26 mouse cellular contexts compared by ENCODE assay signal in genomic region chr16:4031441-4032274, GRCm38 (mm10). TPM values are rescaled to one million over a fixed set of nuclear protein-coding genes. Genes with fewer than 3 reads are reported as not detected.
DNase-seq lines count a peak whose midpoint lies in the region; ATAC-seq and TF ChIP-seq lines count a peak whose summit lies in the region.
"Had no signal": no experiment of that assay in that cellular context is flagged by ENCODE, and none has a peak within 500 bp of the region (broad histone marks: within the 10 kb centered on the region; RNA-seq: fewer than 3 reads in every experiment).

No protein-coding gene starts in this region.

- H3K4me1 ChIP-seq in liver, adult 2 months (ENCODE audit: control insufficient read depth, insufficient read depth, low read length) = peaks cover 11% of the 10 kb centered on the region
- H3K4me1 ChIP-seq in liver, embryonic 11.5 days (replicated peaks; ENCODE audit: control insufficient read depth, insufficient read depth, low read length) = peaks cover 26% of the 10 kb centered on the region
- H3K4me1 ChIP-seq in embryonic facial prominence, embryonic 10.5 days = peaks cover 4% of the 10 kb centered on the region
- H3K4me1 ChIP-seq in kidney, embryonic 15.5 days = peaks cover 15% of the 10 kb centered on the region
- no peaks in the 10 kb centered on the region for H3K4me1 ChIP-seq in forebrain, embryonic 11.5 days (replicated peaks; ENCODE audit: control insufficient read depth, insufficient read depth, low read length)
- H3K4me1 ChIP-seq: embryonic facial prominence, embryonic 15.5 days; limb, embryonic 13.5 days; lung, embryonic 15.5 days; neural tube, embryonic 15.5 days had no signal

- H3K36me3 ChIP-seq in liver, adult 2 months (ENCODE audit: control insufficient read depth, insufficient read depth, low read length) = no peaks in the 10 kb centered on the region
- peaks cover 2% of the 10 kb centered on the region; the same call in 1 of the 2 replicates for H3K36me3 ChIP-seq in liver, embryonic 11.5 days (ENCODE audit: control insufficient read depth, insufficient read depth, low read length)
- H3K36me3 ChIP-seq in embryonic facial prominence, embryonic 10.5 days (replicated peaks) = peaks cover 5% of the 10 kb centered on the region
- peaks cover 4% of the 10 kb centered on the region for H3K36me3 ChIP-seq in kidney, embryonic 15.5 days
- H3K36me3 ChIP-seq in forebrain, embryonic 11.5 days (ENCODE audit: control insufficient read depth, insufficient read depth, low read length) = no peaks in the 10 kb centered on the region
- H3K36me3 ChIP-seq: lung, embryonic 15.5 days had no signal

- no peaks in the 10 kb centered on the region for H3K9me3 ChIP-seq in liver, embryonic 11.5 days (ENCODE audit: control insufficient read depth, low read length)
- 0 out of 2 replicates have a peak, but pooled peaks cover 3% of the 10 kb centered on the region for H3K9me3 ChIP-seq in embryonic facial prominence, embryonic 10.5 days
- H3K9me3 ChIP-seq in kidney, embryonic 15.5 days (replicated peaks) = no peaks in the 10 kb centered on the region; the same call in 1 of the 2 replicates
- H3K9me3 ChIP-seq in forebrain, embryonic 11.5 days (ENCODE audit: control insufficient read depth, low read length) = no peaks in the 10 kb centered on the region
- H3K9me3 ChIP-seq: embryonic facial prominence, embryonic 15.5 days; limb, embryonic 13.5 days; lung, embryonic 15.5 days; neural tube, embryonic 15.5 days had no signal

- H3K9ac ChIP-seq in liver, adult 2 months (ENCODE audit: low read depth, low read length) = no peak overlapping the region
- H3K9ac ChIP-seq in liver, embryonic 11.5 days (ENCODE audit: low read depth, low read length) = no peak overlapping the region
- H3K9ac ChIP-seq in kidney, embryonic 15.5 days = no peak overlapping the region
- H3K9ac ChIP-seq in forebrain, embryonic 11.5 days (ENCODE audit: low read length) = no peak overlapping the region
- H3K9ac ChIP-seq: embryonic facial prominence, embryonic 15.5 days; hindbrain, embryonic 14.5 days; limb, embryonic 13.5 days; lung, embryonic 15.5 days; neural tube, embryonic 15.5 days had no signal

- no peaks in the 10 kb centered on the region for H3K27me3 ChIP-seq in liver, adult 2 months (ENCODE audit: control insufficient read depth, insufficient read depth, low read length)
- no peaks in the 10 kb centered on the region for H3K27me3 ChIP-seq in liver, embryonic 11.5 days (replicated peaks; ENCODE audit: control insufficient read depth, insufficient read depth, low read length)
- no peaks in the 10 kb centered on the region for H3K27me3 ChIP-seq in embryonic facial prominence, embryonic 10.5 days (replicated peaks; ENCODE audit: low read depth, poor library complexity, severe bottlenecking)
- no peaks in the 10 kb centered on the region for H3K27me3 ChIP-seq in kidney, embryonic 15.5 days
- no peaks in the 10 kb centered on the region for H3K27me3 ChIP-seq in forebrain, embryonic 11.5 days (ENCODE audit: control insufficient read depth, insufficient read depth, low read length)
- H3K27me3 ChIP-seq: embryonic facial prominence, embryonic 15.5 days; limb, embryonic 13.5 days; lung, embryonic 15.5 days; neural tube, embryonic 15.5 days had no signal

- ATAC-seq in liver, embryonic 11.5 days (replicated peaks; ENCODE audit: low FRiP score) = no peak
- peak; percentile 70 for ATAC-seq in kidney, embryonic 15.5 days (replicated peaks; ENCODE audit: low FRiP score)
- no peak for ATAC-seq in forebrain, embryonic 11.5 days (replicated peaks; ENCODE audit: low FRiP score)

- H3K4me3 ChIP-seq in liver, adult 2 months (ENCODE audit: insufficient read depth, low read depth, low read length) = no peak overlapping the region
- H3K4me3 ChIP-seq in liver, embryonic 11.5 days (ENCODE audit: low read depth, low read length) = no peak overlapping the region
- H3K4me3 ChIP-seq in embryonic facial prominence, embryonic 10.5 days = no peak overlapping the region
- H3K4me3 ChIP-seq in kidney, embryonic 15.5 days (replicated peaks) = no peak overlapping the region
- no peak overlapping the region for H3K4me3 ChIP-seq in forebrain, embryonic 11.5 days (ENCODE audit: low read depth, low read length)
- H3K4me3 ChIP-seq: embryonic facial prominence, embryonic 15.5 days; forebrain, embryonic 10.5 days; limb, embryonic 13.5 days; lung, embryonic 15.5 days; myocyte; neural tube, embryonic 15.5 days had no signal

- DNase-seq in liver, adult 2 months (ENCODE audit: extremely low read depth, low read depth, low spot score) = peak; percentile 75
- no peak for DNase-seq in liver, embryonic 11.5 days (ENCODE audit: low spot score)
- peak; percentile 52 for DNase-seq in embryonic facial prominence, embryonic 10.5 days (ENCODE audit: low spot score)
- DNase-seq in yolk sac, embryonic 10.5 days (ENCODE audit: low spot score) = peak; percentile 77
- DNase-seq in forebrain, embryonic 11.5 days (ENCODE audit: low spot score) = no peak
- DNase-seq in layer of hippocampus, postnatal 36 days = no peak
- DNase-seq in lung, adult 18-20 months = no peak
- DNase-seq: B cell, adult 2 months; cerebellum, adult 11-12 months; cerebellum, postnatal 36 days; gastrocnemius, postnatal 25 days; heart, postnatal 14 days; midbrain, embryonic 14.5 days; right cerebral cortex, postnatal 4 days; thymus, postnatal 4 days had no signal

- 44% methylated on average over 5 of the region's 6 CpGs for WGBS in liver, adult 2 months
- WGBS in liver, embryonic 11.5 days = 69% methylated on average over 4 of the region's 6 CpGs
- 48% methylated on average over 5 of the region's 6 CpGs for WGBS in embryonic facial prominence, embryonic 10.5 days
- 24% methylated on average over 4 of the region's 6 CpGs for WGBS in kidney, embryonic 15.5 days
- 73% methylated on average over 6 of the region's 6 CpGs for WGBS in forebrain, embryonic 11.5 days

- TF ChIP-seq POLR2A in liver, adult 2 months (IDR thresholded peaks at IDR 0.05; ENCODE audit: extremely low read depth, insufficient read depth, low read length) = no peak

- peak overlapping the region; percentile 54; the same call in 1 of the 2 replicates for H3K27ac ChIP-seq in liver, adult 2 months (replicated peaks; ENCODE audit: insufficient read depth, low read depth, low read length)
- H3K27ac ChIP-seq in liver, embryonic 11.5 days (ENCODE audit: low read depth, low read length) = no peak overlapping the region
- no peak overlapping the region for H3K27ac ChIP-seq in embryonic facial prominence, embryonic 10.5 days (replicated peaks)
- peak overlapping the region; percentile 96 for H3K27ac ChIP-seq in kidney, embryonic 15.5 days
- no peak overlapping the region for H3K27ac ChIP-seq in forebrain, embryonic 11.5 days (ENCODE audit: low read depth, low read length)
- H3K27ac ChIP-seq: embryonic facial prominence, embryonic 15.5 days; forebrain, embryonic 10.5 days; hindbrain, embryonic 14.5 days; limb, embryonic 13.5 days; lung, embryonic 15.5 days; macrophage; neural tube, embryonic 15.5 days had no signal

- TF ChIP-seq CTCF in liver, adult 2 months (IDR thresholded peaks at IDR 0.05; ENCODE audit: low read depth, low read length) = no peak

- H3K4me2 ChIP-seq in liver, embryonic 11.5 days = no peak overlapping the region
- no peak overlapping the region for H3K4me2 ChIP-seq in kidney, embryonic 15.5 days
- no peak overlapping the region for H3K4me2 ChIP-seq in forebrain, embryonic 11.5 days (ENCODE audit: low read depth, low read length, severe bottlenecking)
- H3K4me2 ChIP-seq: embryonic facial prominence, embryonic 15.5 days; heart, embryonic 11.5 days; hindbrain, embryonic 14.5 days; limb, embryonic 13.5 days; lung, embryonic 15.5 days; neural tube, embryonic 15.5 days had no signal

- no peaks in the 10 kb centered on the region for H3K79me2 ChIP-seq in liver, adult 2 months (ENCODE audit: control insufficient read depth, insufficient read depth, low read length)

RNA-seq across cellular contexts. Expression of gene Dnase1, which starts 5.1 kb away (rescaled TPM):
- total RNA-seq in liver, adult 2 months (2014; rRNA removed) = 0.13 TPM in 1 of 2 replicates, not detected in the other
- polyA plus RNA-seq in liver, adult 2 months (2012; rRNA removed) = 0.16 and 0.24 TPM in 2 replicates
- polyA plus RNA-seq in liver, embryonic 11.5 days (2014; fragmentation: Nextera tagmentation; extraction: Ambion mirVana) = 3.9 and 6.0 TPM in 2 replicates
- 6.5 and 8.6 TPM in 2 replicates for polyA plus RNA-seq in embryonic facial prominence, embryonic 10.5 days (2016; fragmentation: Nextera tagmentation; extraction: Ambion mirVana)
- 6.3 and 6.5 TPM in 2 replicates for polyA plus RNA-seq in kidney, embryonic 15.5 days (2015; fragmentation: Nextera tagmentation; extraction: Ambion mirVana)
- 5.4 and 5.9 TPM in 2 replicates for polyA plus RNA-seq in forebrain, embryonic 11.5 days (2014; fragmentation: Nextera tagmentation; extraction: Ambion mirVana)
- total RNA-seq in layer of hippocampus, postnatal 36 days (2021) = not detected
- total RNA-seq: adrenal gland, adult 8-10 months; gastrocnemius, postnatal 25 days; heart, postnatal 14 days had no signal
- polyA plus RNA-seq: macrophage had no signal

RNA-seq across cellular contexts. Expression of gene Slx4, which starts 28.1 kb away (rescaled TPM):
- total RNA-seq in liver, adult 2 months (2014; rRNA removed) = 2.6 and 3.4 TPM in 2 replicates
- polyA plus RNA-seq in liver, adult 2 months (2012; rRNA removed) = 2.7 and 6.6 TPM in 2 replicates
- polyA plus RNA-seq in liver, embryonic 11.5 days (2014; fragmentation: Nextera tagmentation; extraction: Ambion mirVana) = 21.3 and 24.5 TPM in 2 replicates
- polyA plus RNA-seq in embryonic facial prominence, embryonic 10.5 days (2016; fragmentation: Nextera tagmentation; extraction: Ambion mirVana) = 26.4 and 28.0 TPM in 2 replicates
- polyA plus RNA-seq in kidney, embryonic 15.5 days (2015; fragmentation: Nextera tagmentation; extraction: Ambion mirVana) = 21.1 and 21.3 TPM in 2 replicates
- 30.0 and 32.0 TPM in 2 replicates for polyA plus RNA-seq in forebrain, embryonic 11.5 days (2014; fragmentation: Nextera tagmentation; extraction: Ambion mirVana)
- 10 to 100 TPM; 46.4 to 48.1 TPM for total RNA-seq in layer of hippocampus, postnatal 36 days (2021)

RNA-seq across cellular contexts. Expression of gene Trap1, which starts 46.0 kb away (rescaled TPM):
- total RNA-seq in liver, adult 2 months (2014; rRNA removed) = 151 and 167 TPM in 2 replicates
- polyA plus RNA-seq in liver, adult 2 months (2012; rRNA removed) = 161 and 179 TPM in 2 replicates
- polyA plus RNA-seq in liver, embryonic 11.5 days (2014; fragmentation: Nextera tagmentation; extraction: Ambion mirVana) = 147 and 157 TPM in 2 replicates
- 99.1 and 104 TPM in 2 replicates for polyA plus RNA-seq in embryonic facial prominence, embryonic 10.5 days (2016; fragmentation: Nextera tagmentation; extraction: Ambion mirVana)
- 105 and 110 TPM in 2 replicates for polyA plus RNA-seq in kidney, embryonic 15.5 days (2015; fragmentation: Nextera tagmentation; extraction: Ambion mirVana)
- polyA plus RNA-seq in forebrain, embryonic 11.5 days (2014; fragmentation: Nextera tagmentation; extraction: Ambion mirVana) = 78.1 and 83.1 TPM in 2 replicates
- total RNA-seq in layer of hippocampus, postnatal 36 days (2021) = 10 to 100 TPM; 72.4 to 73.2 TPM

RNA-seq across cellular contexts. Expression of gene Nlrc3, which starts 55.2 kb away (rescaled TPM):
- total RNA-seq in liver, adult 2 months (2014; rRNA removed) = 0.18 and 0.20 TPM in 2 replicates
- 0.29 and 0.67 TPM in 2 replicates for polyA plus RNA-seq in liver, adult 2 months (2012; rRNA removed)
- 0.94 and 1.1 TPM in 2 replicates for polyA plus RNA-seq in liver, embryonic 11.5 days (2014; fragmentation: Nextera tagmentation; extraction: Ambion mirVana)
- 0.97 and 1.0 TPM in 2 replicates for polyA plus RNA-seq in embryonic facial prominence, embryonic 10.5 days (2016; fragmentation: Nextera tagmentation; extraction: Ambion mirVana)
- 2.3 and 2.5 TPM in 2 replicates for polyA plus RNA-seq in kidney, embryonic 15.5 days (2015; fragmentation: Nextera tagmentation; extraction: Ambion mirVana)
- polyA plus RNA-seq in forebrain, embryonic 11.5 days (2014; fragmentation: Nextera tagmentation; extraction: Ambion mirVana) = 0.71 and 0.99 TPM in 2 replicates
- total RNA-seq in layer of hippocampus, postnatal 36 days (2021) = 1 to 10 TPM; 2.2 to 2.9 TPM

Comparison
In these comparisons a context has a peak if more than half of its experiments do, and no peak if none do; other contexts are left out.
1. DNase-seq: peak in liver, adult 2 months (single experiment), embryonic facial prominence, embryonic 10.5 days (single experiment) and yolk sac, embryonic 10.5 days (single experiment); none in liver, embryonic 11.5 days (single experiment), forebrain, embryonic 11.5 days (single experiment), layer of hippocampus, postnatal 36 days (0 of 2) and lung, adult 18-20 months (0 of 2).
2. H3K27ac ChIP-seq: peak in liver, adult 2 months (single experiment) and kidney, embryonic 15.5 days (single experiment); none in liver, embryonic 11.5 days (single experiment), embryonic facial prominence, embryonic 10.5 days (single experiment) and forebrain, embryonic 11.5 days (single experiment).